Mouse (Mus musculus) adrenal gland, postnatal 10 days (tissue): ENCODE measurements around the gene Srd5a1. TPM values are rescaled to one million over a fixed set of nuclear protein-coding genes. Genes with fewer than 3 reads are reported as not detected.

ENCODE experiments used
- DNase-seq: peaks from one replicate; pipeline ENCODE4 v3.0.0; 2021; ENCODE audit warnings: mixed read lengths
- total RNA-seq, 2 experiments: library from RNA; stranded (reverse); gene quantifications; 2 replicates each; pipeline ENCODE4 v1.2.3; 2021

Gene Srd5a1
- total RNA-seq, 2 experiments from 2014 or later: 12.0 to 13.3 TPM

DNA sequence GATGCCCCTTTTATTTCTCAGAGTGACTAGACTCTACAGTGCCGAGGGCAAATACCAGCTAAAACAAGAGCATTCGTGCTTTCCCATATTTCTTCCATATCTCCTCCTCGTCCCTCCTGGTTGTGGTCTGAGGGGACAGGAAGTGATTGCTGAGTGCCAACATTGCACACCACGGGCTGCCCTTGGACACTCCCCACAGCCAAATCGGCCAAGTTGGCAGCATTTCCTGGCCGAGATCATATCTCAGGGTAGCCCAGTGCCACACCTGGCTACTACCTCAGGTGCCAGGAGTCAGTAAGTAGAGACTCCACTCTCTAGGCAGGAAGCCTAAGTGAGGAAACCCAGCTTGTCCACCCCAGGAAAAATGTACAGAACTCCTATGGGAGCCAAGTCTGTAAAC lies 70.0 kb downstream of the Srd5a1 start:
- DNase-seq: peak; percentile 60

DNA sequence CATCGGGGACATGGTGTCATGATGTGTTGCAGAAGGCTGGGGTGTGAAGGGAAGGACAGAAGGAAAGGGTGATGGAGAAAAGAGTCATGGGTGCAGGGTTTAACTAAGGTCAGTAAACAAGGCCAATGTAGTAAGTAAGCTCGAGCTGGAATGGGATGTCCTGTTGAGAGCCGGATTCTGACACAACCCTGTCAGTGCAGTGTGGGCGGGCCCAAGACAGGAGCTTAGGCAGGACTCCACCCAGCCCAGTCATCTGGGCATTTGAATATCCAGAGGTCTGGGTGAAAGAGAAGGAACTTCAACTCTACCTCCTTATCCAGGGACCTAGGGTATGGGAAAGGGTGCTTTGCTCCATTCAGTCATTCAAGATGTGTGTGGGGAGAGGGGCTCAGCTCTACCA lies 72.9 kb downstream of the Srd5a1 start:
- peak; percentile 63 for DNase-seq

DNA sequence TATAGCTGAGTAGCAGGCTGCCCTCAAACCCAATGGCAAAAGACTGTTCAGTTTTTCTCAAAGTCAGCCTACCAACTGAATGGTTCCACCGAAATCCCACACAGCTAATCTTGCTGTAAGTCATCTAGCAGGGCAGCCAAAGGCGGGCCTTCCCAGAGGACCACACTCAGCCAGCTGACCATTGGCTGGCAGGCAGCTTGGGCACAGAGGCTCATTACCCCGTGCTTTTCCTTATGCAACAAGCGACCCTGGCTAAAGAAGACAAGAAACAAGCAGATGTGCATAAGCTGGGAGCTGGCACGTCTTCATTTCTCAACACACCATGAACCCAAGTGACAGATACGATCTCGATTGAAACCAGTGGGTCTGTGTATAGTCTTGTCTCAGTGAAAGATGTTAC lies 73.9 kb downstream of the Srd5a1 start:
- peak; percentile 66 for DNase-seq

DNA sequence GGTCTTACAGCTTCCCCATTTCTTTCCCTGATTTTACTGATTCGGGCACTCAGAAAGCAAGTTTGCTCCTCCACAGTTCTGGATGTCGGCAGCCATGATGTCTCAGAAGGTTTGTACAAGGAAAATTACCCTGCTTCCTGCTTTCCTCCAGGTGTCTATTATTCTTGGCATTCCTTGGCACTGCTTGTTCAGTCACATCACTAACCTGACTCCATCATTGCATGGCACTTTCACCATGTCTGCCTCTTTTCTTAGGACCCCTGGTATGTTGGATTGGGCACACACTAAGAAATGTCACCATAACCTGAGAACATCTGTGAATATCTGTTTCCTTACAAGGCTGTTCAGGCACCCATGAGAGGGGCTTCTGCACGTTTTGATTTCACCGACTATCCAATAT lies 75.2 kb downstream of the Srd5a1 start:
- DNase-seq: no peak

DNA sequence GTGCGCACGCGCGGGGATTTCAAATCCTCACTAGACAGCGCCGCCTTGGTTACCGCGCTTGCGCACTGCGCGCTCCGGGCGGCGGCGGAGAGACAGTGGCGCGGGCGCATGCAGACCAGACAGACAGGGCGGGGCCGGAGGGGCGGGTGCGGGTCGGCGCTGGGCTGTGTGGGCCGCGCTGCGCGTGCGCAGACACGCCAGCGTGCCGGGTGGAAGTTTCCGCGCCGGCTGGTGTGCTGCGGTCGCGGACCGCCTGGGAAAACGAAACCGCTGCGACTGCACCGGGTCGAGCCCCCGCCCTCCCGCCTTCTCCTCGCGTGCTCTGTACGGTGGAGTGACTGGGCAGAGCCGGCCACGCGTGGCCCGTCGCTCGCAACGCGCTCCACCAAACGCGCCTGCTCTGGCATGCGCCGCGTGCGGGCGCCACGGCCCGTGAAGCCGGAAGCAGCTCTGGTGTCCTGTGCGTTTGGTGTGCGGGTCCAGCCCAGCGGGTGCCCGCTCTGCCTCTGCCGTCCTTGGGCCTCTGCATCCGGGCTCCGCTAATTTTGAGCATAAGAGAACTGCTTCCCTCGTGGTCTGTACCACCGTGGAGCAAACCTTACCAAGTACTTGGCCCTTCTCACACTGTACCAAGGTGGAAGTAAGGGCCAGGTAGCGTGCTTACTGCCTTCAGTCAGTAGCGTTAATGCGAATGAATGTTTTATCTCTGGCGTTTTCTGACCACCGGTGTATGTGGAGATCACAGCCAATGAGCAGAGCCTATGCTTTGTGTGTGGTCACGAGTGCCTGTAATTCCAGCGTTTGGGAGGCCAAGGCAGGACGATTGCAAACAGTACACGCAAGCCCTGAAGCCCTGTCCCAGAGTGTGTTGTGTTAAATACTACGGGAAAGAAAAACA lies 76.3 kb downstream of the Srd5a1 start:
- peak; percentile 99 for DNase-seq

DNA sequence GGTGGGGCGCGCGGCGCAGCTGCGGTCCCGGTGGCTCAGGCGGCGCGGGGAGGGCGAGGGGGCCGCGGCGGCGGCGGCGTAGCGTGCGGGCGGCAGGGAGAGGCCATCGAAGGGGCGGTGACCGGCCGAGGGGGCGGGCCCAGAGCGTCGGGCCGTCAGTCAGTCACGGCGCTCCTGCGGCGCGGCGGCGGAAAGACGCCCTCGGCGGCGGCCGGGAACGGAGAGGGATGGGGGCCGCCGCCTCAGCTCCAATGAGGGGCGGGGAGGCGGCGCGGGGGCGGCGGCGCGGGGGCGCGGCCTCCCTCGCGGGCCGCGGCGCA lies 76.9 kb downstream of the Srd5a1 start, which contains the start of gene Tent4a:
Tent4a (minus strand) TSS at position 284 of the 320 bp plus-strand sequence.
- DNase-seq: no peak

- DNase-seq: peak; percentile 73
These were observed 77.6 kb downstream of the Srd5a1 start, which contains the start of gene Nsun2 for GRCm38 (mm10) chr13:69533405-69534333. Gene Nsun2 (plus strand): TSS chr13:69533746.

DNA sequence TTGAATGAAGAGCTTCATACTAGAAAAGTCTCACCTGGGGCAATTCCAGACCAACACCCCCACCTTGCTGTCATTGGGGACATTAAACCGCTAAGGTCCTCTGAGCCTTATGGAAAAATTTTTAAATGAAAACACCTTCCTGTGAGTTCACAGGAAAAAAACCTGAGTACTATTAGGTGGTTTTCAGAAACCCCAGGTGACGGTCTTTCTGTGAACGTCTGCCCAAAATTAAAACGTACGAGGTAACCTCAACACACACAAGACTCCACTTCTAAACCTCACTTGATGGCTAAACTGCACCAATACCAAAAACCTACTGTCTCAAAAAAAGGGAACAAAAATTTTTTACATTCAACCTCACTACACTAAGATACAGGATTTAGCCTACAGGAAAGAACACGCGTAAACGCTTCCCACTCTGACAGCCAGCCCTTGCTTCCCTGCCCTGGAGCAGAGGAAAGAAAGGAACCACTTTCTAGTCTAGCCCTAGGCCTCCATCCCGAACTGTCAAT lies 78.3 kb downstream of the Srd5a1 start:
- DNase-seq: no peak

DNA sequence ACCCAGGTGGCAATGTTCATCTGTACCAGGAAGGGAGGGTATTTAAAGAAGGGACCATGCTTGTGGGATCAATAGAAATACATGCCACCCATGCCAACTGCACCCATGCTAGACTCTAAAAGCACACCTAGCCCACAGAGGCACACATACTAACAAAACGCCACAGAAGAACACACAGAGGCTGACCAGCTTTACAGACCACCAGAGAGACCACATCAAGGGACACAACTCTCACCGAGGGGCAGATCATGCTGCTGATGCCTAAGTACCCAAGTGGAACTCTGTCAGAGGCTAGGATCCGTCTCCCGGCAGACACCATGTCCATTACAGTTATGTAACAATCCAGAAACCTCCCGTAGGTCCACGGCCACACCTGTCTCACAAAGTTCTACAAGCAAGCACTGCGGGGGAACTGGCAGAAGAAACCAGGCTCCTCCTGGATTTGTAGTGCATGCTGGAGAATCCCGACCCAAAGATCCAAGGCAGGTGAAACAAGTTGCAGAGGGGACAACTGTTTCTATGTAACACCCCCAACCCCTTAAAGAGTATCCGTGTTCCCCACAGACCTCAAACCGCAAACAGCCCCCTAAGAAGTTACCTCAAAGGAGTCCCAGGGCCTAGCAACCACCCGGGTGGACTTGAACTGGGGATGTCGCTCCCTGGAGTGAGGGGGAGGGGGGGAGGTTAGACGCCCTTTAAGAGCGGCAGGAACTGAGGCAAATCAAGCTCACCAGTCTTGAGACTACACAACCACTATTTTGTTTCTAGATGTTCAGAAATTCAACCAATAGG lies 78.9 kb downstream of the Srd5a1 start:
- DNase-seq: no peak

DNA sequence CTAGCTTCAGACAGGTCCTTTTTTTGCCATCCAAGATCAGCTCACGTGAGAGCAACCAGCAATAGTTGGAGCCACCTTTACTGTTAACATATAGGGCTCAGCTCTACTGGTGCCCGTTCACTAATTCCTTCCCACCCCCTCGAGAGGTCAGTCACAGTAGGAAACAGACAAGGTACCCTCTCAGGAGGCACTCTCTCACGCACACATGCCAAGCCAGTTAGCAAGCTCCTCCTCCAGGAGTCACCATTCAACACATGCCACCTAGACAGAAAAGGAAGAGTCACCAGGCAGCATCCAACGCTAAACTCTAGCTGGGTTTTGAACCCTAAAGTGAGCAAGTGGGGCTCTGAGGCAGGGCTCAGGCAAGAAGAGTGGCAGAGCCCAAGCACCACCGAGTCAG lies 79.8 kb downstream of the Srd5a1 start:
- DNase-seq: no peak

DNA sequence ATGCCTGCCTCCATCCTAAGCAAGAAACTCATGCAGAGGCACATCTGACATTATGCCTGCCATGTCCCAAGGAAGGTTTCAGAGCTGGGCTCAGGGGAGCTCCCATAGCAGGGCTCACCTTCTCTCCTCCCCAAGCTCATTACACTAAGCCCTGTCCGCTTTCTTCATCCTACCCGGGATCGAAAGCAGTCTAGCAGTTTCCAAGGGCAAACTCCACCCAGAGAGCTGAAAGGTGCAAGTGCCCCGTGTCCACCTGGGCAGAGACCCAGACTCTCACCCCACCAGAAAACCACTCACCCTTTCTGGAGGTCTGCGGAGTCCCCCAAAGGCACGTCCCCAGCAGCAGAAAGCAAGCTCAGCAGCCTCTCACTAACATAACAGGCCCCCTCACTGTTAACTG lies 80.3 kb downstream of the Srd5a1 start:
- DNase-seq: no peak

GRCm38 (mm10) chr13:69530156-69530555 lies 81.1 kb downstream of the Srd5a1 start:
- no peak for DNase-seq

GRCm38 (mm10) chr13:69528531-69528930 lies 82.7 kb downstream of the Srd5a1 start:
- DNase-seq: no peak

DNA sequence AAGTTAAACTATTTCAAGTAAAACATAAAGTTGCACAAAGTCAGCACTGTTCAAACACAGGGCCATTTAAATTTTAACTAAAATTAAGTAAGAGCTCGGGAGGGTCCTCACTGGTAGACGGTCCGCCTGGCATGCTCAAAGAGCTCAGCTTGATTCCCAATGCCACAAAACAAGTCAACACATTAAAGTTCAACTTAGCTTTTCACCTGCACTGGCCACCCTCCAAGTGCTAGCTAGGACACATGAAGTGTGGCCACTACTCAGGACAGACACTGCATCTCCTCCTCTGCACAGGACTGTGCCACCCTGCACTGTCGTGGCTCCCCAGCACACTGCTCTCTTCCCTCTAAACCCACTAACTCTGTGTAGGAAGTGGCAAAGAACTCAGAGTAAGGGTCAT lies 85.4 kb downstream of the Srd5a1 start:
- DNase-seq: no peak

DNA sequence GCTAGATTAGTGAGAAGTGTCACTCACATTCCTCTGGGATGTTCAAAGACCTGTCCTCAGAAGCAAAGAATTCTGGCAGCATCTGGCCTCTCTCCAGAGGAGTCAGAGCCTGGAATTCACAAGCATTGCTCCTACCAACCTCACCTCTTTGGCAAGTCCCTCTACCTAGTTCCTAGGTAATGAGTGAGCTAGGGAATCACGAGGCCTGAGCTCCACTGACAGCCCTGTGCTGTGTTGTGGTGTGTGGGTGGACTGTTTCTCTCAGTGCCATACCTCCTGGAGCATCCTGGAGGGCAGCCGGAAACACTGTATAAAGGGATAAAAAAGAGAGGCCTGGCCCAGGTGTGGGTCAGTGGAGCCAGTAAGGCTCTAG lies 87.1 kb downstream of the Srd5a1 start:
- no peak for DNase-seq

Other genes with a start within 250 kb of the Srd5a1 start
- gene Nsun2, start 77.7 kb downstream of the Srd5a1 start, total RNA-seq: 10 to 100 TPM; 68.5 to 81.1 TPM
- gene Tent4a, start 76.8 kb downstream of the Srd5a1 start, total RNA-seq: 10 to 100 TPM; 18.6 to 19.1 TPM
- gene Ube2ql1, start 128.4 kb upstream of the Srd5a1 start, total RNA-seq: 1 to 10 TPM; 1.6 to 1.7 TPM
- gene Med10, start 191.0 kb upstream of the Srd5a1 start, total RNA-seq: 10 to 100 TPM; 55.0 to 62.9 TPM